Mouse (Mus musculus): Measurements from ENCODE around the gene Ncoa1.

The Ncoa1 gene

GRCm38 (mm10) chr12:4212908-4213307 is 264.1 kb downstream of the Ncoa1 start:
- DNase-seq (ENCODE audit: low read depth, low spot score): no peak

- peak; percentile 70 for DNase-seq (ENCODE audit: low read depth, low spot score)
These were observed 265.8 kb downstream of the Ncoa1 start for GRCm38 (mm10) chr12:4211174-4211573.

- DNase-seq (ENCODE audit: low read depth, low spot score): no peak
These were observed 267.8 kb downstream of the Ncoa1 start for GRCm38 (mm10) chr12:4209196-4209595.

- peak; percentile 70 for DNase-seq (ENCODE audit: low read depth, low spot score)
These were observed 268.4 kb downstream of the Ncoa1 start for GRCm38 (mm10) chr12:4208405-4209133.

- DNase-seq (ENCODE audit: low read depth, low spot score): no peak
These were observed 270.9 kb downstream of the Ncoa1 start for GRCm38 (mm10) chr12:4206106-4206505.

GRCm38 (mm10) chr12:4202206-4202605 is 274.8 kb downstream of the Ncoa1 start:
- DNase-seq (ENCODE audit: low read depth, low spot score): no peak

- no peak for DNase-seq (ENCODE audit: low read depth, low spot score)
These were observed 275.4 kb downstream of the Ncoa1 start for GRCm38 (mm10) chr12:4201454-4202200.

GRCm38 (mm10) chr12:4199271-4199670 is 277.7 kb downstream of the Ncoa1 start:
- DNase-seq (ENCODE audit: low read depth, low spot score): no peak

GRCm38 (mm10) chr12:4198702-4199101 is 278.3 kb downstream of the Ncoa1 start:
- no peak for DNase-seq (ENCODE audit: low read depth, low spot score)
